Mouse (Mus musculus) CD4-positive, CD25-positive, alpha-beta regulatory T cell, adult 2 months (primary cell): ENCODE measurements around the gene Wipi1.
"Not testable (repeated sequence)": the region's sequence is repeated elsewhere in the genome, so short reads cannot be mapped to it uniquely, and the experiment has no call there.

Experiments
- DNase-seq: peaks from one replicate; pipeline ENCODE4 v3.0.0-alpha.2; 2012; ENCODE audit warnings: low read depth, low spot score

The Wipi1 gene

DNA sequence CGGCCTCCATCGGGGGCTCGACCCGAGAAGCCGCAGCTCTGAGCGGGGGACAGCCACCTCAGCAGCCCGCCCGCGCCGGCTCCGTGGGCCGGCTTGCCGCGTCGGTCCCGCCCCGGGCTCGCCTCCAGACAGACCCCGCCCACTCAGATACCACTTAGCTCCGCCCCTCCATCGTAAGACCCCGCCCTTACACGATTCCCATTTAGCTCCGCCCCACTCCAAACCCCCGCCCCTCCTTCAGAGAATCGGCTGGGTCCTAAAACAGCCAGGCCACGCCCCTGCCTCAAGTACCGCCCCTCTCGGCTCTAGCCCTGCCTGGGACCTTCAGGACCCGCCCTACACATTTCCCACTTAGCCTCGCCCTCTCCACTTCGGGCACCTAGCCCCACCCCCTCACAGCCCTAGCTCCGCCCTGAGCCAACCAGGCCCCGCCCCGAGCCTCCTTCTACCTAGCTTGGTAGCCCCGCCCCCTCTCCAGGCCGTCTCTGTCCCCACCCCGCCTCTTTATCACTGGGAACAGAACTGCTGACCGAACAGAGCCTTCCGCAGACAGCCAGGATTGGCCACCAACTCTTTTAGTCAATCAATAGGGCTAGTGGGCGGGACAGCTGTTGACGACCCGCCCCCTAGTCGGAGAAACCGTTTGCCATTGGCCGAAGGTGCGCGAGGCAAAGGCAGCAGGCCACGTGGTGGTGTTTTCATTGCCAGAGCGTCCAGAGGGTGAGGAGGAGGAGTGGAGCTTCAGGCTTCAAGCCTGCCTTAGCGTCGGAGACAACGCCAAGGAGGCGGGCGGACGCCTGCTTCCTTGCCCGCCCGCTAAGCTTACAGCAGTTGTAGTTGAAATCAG, at the start of gene Wipi1:
Gene Wipi1 (minus strand): TSS at position 665 of the 847 bp plus-strand sequence.
- peak; percentile 95 for DNase-seq

DNA sequence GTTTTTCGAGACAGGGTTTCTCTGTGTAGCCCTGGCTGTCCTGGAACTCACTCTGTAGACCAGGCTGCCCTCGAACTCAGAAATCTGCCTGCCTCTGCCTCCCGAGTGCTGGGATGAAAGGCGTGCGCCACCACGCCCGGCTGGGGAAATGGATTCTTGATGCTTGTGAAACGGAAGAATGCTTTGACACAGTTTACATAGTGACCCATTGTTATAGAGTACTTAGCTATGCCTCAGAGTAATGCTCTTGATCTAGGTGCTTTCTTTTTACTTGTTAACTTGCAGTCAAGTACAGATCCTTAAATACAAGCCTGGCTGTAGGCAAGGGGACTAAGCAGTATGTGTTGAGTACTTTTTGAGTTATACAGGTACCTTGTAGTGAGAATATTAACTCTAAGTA, 48.8 kb upstream of the Wipi1 start:
- not testable (repeated sequence) for DNase-seq

DNA sequence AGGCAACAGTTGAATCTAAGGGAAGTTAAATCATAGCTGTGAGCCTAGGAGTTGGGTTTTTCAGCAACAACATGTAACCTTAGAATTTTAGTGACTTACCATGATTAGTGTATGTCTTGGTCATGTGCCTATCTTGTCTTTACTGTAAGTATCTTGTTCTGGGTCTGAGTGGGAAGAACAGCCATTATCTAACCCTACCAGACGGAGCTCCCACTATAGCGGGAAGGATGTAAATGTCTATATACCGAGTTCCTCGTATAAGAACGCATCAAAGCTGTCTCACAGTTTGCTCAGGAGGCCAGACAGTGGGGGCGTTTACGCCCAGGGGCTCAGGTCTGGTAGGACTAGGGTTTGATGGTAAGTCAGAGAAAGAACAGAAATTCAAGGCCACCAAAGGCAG, 44.5 kb upstream of the Wipi1 start:
- DNase-seq = no peak

DNA sequence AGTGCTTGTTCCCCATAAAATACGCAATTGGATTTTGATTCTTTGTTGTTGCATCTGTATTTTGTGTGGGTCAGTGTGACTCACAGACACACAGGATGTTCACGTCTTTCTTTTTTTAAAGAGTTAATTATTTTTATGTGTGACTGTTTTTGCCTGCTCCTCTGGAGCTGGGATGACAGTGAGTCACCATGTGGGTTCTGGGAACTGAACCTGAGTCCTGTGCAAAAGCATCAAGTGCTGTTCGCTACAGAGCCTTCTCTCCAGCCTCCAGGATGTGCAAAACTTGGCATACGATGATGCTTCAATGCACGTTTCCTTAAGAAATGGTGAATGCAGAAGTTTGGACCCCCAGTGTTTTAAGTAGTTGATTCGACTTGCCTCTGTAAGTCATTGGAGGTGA, 42.8 kb upstream of the Wipi1 start:
- DNase-seq = no peak

DNA sequence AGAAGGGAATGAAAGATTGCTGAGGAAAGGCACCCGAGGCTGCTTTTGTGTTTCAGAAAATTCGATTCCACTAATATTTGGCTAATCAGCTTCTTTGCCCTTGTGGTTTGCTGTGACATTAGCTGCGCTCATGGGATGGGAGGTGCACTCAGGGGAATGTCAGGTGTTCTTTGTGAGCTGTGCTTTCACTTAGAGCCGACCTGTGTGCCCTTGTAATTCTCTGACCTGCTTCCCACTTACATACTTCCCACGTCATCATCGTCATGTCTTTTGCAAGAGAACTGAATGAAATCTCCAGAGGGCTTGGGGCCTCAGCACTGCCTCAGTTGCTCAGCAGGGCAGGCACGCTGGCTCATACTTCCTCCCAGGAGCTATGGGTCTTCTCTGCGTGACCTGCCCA, 41.4 kb upstream of the Wipi1 start:
- peak; percentile 40 for DNase-seq

DNA sequence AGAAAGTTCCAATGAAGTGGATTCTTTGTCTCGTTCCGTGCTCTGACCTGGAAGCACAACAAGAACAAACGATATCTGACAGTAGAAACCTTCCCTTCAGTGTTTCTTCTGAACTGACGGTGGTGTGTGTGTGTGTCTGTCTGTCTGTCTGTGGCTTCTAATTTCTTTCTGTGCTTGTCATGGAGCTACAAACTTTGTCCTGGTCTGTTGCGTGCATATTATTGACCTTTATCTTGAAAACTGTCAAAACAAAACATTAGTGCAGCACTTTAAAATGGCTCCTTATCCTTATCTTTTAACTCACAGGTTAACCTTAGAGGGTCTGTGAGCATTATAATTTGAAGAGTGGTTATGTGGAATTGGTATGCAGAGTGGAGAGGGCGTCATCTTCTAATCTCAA, 40.7 kb upstream of the Wipi1 start:
- no peak for DNase-seq

DNA sequence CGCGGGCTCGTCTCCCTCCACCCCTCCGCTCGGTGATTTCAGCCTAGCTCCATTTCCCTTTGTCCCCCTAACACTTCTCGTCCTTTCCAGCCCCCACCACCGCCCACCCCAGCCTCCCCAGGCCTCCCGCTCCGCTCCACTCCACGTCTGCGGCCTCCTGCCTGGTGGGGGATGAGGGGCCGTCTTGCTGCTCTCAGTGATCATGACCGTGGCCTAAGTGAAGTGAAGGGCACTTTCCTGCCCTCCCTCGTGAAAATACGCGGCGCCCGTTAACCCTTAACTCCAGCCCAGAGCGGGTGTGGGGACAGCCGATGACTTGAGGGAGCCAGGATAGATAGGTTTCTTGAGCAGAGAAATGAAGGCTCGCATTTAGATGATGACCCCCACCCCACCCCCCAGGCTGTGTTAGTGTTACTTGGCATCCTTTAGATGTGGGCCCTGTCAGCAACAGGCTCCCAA, 39.8 kb upstream of the Wipi1 start:
- DNase-seq = peak; percentile 48

DNA sequence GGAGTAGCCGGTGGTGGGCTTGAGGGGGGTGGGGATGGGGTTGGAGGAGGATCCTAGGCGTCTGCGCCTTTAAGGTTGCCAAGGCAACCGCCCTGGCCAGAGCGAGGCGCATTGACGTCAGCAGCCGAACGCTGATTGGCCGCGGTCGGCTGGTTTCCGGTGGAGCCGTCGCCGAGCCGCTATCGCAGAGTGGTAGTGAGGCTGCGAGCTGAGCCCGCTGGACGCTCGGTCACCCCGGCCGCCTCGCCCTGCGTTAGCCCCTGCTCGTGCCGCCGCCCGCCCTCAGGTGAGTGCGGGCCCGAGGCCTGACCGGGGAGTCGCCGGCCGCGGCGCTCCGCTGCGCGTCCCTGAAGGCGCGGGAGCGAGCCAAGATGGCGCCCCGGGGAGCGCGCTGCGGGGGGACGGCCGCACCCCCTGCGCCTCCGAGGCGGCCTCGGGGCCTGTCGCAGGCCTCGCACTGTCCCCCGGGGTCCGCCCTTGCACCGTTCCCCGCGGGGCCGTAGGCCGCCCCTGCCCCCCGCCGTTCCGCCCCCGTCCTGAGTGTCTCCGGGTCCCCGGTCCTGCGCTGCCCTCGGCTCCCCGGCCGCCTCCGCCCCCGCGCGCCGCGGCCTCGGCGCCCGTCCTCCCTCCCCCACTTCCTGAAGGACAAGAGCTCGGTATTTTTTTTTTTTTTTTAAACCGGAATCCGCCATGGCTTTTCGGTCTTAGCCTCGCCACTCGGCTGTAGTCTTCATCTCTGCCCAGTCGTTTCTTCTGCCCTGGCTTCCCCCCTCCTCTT, 39.2 kb upstream of the Wipi1 start:
- peak; percentile 96 for DNase-seq

DNA sequence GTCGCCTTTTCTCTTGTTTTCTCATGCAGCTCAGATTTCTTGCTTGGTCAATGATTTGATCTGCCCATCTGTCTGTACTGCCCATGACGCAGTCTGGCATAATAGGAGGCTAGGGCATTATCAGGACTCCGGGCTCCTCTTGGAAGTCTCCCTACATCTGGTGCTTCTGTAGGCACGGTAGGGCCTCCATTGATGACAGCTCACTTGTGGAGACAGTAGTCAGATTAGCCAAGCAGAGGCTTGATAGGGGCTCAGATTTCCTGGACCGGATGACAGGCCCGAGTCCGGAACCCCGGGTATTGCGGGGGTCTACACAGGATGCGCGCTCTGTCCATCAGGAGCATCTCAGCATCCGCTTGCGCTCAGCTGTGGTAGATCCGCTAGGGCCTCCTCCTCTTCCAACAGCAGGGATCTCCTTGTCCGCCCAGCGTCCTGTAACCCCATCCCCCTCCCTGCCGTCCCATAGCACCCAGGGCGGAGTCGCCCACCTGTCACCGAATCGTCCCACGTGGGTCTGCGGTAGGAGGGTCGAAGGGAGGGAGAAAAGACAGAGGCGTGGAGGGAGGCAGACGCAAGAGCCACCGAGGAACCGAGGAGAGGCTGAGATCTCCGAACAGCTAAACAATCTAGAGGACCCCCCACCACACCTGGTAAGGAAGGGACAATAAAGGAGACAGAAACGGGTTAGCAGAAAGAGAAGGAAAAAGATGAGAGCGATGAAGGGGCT, 38.4 kb upstream of the Wipi1 start:
- DNase-seq = peak; percentile 81

DNA sequence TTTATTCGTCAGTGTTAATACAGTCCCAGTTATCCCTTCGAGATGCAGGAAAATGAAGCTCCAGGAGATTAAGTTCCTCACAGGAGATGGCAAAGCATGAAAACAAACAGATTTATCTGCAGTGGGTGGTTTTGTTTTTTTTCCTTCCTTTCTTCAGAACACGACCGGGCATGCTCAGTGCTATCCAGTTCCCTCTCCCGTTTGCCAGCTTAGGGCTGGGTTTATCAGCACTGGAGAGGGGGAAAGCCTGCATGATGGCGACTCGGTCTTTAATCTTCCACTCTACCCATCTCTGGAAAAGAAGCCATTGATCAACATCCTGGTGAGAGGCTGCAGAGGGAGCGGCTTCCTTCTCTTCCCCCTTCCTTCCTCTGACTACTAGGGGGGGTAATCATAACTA, 37.4 kb upstream of the Wipi1 start, which contains the start of gene Prkar1a:
Gene Prkar1a (plus strand): TSS at position 200 of the 400 bp plus-strand sequence.
- no peak for DNase-seq

DNA sequence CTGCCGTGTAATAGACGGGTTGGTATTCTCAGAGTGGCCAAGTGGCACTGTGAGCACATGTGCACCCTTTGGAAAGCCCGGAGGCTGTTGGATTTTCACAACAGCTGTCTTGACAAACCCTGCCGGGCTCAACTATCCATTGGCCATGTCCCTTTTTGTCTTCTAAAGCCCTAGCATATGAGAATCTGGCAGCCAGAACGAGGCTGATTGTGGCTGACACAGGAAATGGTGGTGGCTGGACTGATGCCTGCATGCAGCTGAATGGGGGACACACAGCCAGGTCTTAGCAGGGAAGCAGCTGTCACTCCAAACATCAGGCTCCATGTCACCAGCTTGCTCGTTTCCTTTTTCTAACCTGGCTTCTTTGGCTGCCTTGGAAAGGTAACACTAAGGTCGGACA, 36.7 kb upstream of the Wipi1 start:
- no peak for DNase-seq

DNA sequence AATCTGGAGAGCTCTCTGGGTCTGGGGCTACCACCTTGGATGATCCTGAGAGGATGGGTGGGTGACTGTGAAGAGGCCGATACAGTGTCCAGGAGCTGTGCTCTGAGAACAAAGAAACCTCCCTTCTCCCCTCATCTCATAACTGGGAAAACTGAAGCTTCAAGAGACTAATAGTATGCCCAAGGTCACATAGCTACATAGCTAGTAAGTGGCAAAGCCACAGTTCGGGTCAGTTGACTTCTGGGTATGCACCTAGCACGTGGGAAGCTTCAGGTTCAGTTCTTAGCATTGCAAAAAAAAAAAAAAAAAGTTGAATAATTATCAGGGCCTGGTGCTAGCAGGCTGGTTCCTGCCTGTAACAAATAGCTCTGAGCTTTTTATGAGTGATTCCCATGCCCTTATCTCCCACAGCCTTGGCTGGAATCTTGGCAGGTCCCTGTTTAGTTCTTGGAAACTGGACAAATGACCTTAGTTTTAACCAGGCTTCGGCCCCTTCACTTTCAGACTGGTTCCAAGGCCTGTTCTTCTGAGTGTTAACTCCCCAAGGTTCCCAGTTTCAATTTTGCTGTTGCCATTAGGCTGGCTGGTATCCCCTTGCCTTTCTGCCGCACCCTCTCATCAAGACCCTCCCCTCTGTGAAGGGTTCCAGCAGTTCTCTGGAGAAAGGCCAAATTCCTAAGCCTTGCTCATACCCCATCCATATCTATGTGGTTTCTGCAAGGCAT, 29.9 kb upstream of the Wipi1 start:
- no peak for DNase-seq

DNA sequence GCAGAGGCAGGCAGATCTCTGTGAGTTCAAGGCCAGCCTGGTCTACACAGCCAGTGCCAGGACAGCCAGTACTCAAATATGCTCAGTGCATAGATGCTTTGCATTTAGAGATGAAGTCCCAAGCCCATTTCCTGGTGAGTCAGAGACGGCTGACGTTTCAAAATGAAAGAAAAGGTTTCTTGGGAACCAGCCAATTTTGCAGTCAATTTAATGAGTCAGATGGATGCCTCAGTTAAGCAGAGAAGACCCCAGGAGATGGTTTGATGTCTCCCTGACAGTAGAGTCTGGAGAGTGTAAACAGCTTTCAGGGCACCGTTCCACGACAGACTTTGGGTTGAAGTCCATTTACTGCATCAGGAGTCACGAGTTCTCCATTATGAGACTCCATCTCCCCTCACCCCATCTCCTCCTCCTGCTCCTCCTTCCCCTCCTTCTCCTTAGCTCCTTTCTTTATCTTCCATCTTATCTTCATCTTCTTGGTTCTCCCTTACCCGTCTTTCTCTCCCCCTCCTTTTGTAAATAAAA, 24.2 kb upstream of the Wipi1 start:
- DNase-seq = no peak

DNA sequence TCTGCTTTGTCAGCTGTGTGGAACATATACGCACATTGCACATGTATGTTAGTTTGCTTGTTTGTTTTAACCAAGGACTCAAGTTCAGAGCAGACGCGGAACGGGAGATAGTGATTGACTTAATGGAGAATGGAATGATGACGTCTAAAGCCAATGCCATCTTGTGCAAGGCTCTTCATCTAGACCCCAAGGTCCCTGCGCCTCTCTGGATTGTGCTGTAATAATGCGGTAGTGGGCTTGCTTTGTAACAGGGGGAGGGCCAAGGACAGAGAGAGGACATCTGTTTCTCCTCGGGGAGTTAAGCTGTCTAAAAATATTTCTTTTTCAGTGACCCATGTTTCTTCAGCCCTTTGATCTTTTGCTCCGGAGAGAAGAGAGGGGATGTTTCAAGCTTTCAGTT, 23.2 kb upstream of the Wipi1 start:
- no peak for DNase-seq

DNA sequence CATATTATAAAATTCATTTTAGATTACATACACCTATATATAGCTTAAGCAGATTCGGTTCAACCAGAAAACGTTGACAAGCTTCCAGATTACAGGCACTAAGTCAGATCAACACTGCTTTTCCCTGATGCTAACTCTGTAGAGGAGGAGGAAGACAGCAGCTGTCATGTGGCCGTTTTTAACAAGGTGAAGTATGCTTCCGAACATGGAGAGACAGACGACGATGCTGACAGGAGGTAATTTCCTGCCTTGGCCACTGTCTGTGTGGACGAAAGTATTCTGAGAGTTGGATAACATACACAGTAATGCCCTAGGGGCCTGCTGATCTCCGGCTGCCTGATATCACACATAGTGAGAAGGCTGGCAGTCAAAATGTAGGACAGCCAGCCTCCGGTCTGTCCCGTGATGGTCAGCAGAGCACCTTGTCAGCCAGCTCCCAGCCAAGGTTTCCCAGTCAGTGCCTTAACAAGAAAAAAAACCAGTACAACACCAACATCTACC, 17.3 kb upstream of the Wipi1 start:
- DNase-seq = no peak

DNA sequence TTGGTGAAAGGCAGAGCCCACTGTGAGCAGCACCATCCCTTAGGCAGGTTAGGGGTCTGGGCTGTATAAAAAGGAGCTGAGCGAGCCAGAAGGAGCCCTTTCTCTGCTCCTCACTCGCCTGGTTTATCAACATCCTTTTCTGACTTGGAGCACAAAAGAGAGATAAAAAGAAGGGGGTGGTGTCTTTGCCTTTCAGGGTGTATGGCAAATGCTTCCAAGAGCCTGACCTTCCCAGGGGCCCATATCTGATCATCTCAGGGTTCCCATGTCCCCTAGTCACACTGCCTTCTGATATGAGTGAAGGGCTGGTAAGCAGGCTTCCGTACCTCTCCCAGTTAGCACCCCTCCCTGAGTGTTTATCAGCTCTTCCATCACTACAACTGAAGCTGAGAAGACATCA, 16.3 kb upstream of the Wipi1 start:
- DNase-seq = no peak

DNA sequence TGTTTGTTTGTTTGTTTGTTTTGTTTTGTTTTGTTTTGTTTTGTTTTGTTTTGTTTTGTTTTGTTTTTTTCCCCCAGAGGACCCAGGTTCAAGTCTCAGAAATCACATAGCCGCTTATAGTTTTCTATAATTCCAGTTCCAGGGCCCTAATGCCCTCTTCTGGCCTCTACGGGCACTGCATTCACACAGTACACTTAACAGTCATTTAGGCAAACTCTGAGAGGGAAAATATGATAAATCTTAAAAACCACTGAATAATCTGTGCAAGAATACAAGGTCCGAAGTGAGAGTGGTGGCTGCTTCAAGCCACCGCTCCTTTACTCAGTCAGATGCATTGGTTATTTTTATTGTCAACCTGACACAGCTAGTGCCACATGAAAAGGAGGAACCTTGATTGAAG, 15.9 kb upstream of the Wipi1 start:
- DNase-seq = peak; percentile 52

DNA sequence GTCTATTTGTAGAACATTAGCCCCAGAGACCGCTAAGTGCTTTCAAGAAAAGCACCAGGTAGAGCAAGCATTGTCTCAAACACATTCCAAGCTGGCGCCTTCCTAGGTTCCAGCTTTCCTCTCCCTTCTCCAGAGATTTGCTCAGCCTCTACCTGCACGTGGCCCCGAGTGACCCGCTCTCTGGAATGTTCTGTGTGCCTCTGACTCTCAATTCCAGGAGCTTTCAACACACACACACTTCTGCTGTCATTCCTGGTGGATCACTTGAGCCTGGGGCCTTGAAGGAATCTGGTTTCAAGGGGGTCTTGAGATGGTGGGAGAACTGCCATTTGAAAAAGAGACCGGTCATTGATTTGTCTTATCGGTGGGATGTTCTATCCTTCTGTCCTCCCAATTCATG, 11.5 kb upstream of the Wipi1 start:
- DNase-seq = no peak

DNA sequence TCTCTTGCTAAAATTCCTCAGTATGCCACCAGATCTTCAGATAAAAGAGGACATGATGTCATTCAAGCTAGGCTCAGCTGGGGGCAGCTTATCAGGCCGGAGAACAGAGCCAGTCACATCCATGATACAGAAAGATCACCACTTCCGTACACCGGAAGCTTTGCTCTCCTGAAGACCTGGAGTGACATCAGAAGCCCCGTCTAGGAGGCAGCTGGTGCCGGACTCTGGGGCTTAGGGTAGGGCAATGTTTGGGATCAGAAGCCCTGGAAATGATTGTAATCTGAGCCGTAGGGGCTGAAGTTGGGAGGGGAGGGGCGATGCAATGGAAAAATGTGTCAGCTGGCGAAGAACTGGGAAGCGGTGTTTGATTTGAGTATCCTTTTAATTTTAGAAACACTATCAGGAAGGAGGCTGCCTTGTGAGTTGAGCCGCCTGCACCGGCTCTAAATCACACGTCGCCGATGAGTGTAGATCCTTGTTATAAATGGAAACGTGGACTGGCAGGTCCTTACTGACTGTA, 10.8 kb upstream of the Wipi1 start:
- peak; percentile 12 for DNase-seq

DNA sequence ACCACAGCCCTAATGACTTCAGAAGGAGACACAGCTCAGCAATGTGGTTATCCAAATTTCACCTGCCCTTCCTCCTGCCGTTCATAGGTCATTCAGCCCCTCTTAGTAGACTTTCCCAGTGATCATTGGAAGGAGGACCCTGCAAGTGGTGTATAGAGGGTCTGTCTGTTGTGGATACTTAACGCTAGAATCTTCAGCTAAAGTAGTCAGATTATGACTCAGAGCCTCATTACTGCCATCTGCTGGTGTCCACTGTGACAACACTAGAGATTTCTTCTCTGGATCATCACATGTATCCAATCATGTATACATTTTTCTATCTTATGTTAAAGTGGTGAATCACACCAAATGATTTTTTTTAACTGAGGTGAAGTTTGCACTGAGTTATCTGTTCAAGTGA, 9.4 kb upstream of the Wipi1 start:
- peak; percentile 83 for DNase-seq

DNA sequence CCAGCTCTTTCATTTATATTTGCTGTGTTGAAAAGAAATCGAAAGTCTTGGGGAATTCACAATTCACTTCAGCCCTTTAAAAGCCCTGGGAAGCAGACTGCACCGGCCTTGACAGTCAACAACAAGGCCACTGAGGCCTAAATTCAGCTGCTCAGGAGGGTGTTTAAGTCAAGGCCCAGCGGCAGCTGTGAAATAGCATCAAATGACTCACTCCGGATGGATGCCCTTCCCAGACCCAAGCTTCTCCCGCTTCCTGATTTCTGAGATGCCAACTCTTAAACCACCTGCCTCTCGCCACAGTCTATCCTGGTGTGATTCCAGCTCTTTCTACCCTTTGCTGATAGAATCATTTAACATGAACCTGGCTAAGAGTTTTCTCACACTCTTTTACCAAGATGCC, 8.6 kb upstream of the Wipi1 start:
- no peak for DNase-seq
